Mouse (Mus musculus) megakaryocyte-erythroid progenitor cell, adult 5 weeks (primary cell): Measurements from ENCODE around the gene Pdrg1. TPM values are rescaled to one million over a fixed set of nuclear protein-coding genes. Genes with fewer than 3 reads are reported as not detected.

Experiments
- polyA plus RNA-seq: library from polyadenylated mRNA; stranded (reverse); fragments of >175 nt; gene quantifications from 2 replicates; pipeline ENCODE4 v1.2.3, GENCODE M21; 2012

Gene Pdrg1
- 63.7 and 83.7 TPM in 2 replicates for polyA plus RNA-seq

GRCm38 (mm10) chr2:153014758-153015593 is at the start of gene Pdrg1:
Pdrg1 (minus strand) TSS chr2:153015427.

GRCm38 (mm10) chr2:153031126-153032082 is 16.2 kb upstream of the Pdrg1 start, which contains the start of gene Xkr7:
Xkr7 (plus strand) TSS chr2:153031852.

GRCm38 (mm10) chr2:152962091-152962793 is 53.0 kb downstream of the Pdrg1 start, which contains the start of gene Ttll9:
Ttll9 (plus strand) TSS chr2:152962485.

Other genes with a start within 250 kb of the Pdrg1 start
- 27.4 and 31.0 TPM in 2 replicates for gene Bcl2l1, start 183.7 kb downstream of the Pdrg1 start, polyA plus RNA-seq
- 8.7 and 9.0 TPM in 2 replicates for gene Tpx2, start 167.5 kb downstream of the Pdrg1 start, polyA plus RNA-seq
- 0.03 TPM in 1 of 2 replicates, not detected in the other for gene Mylk2, start 104.1 kb downstream of the Pdrg1 start, polyA plus RNA-seq
- gene Foxs1, start 82.2 kb downstream of the Pdrg1 start, polyA plus RNA-seq, result 0.09 and 0.23 TPM in 2 replicates
- not detected in 2 replicates for gene Dusp15, start 63.7 kb downstream of the Pdrg1 start, polyA plus RNA-seq
- 0.52 and 0.81 TPM in 2 replicates for gene Ttll9, start 52.9 kb downstream of the Pdrg1 start, polyA plus RNA-seq
- gene Xkr7, start 16.4 kb upstream of the Pdrg1 start, polyA plus RNA-seq, result 0.03 and 0.09 TPM in 2 replicates
- gene Ccm2l, start 50.5 kb upstream of the Pdrg1 start, polyA plus RNA-seq, result 3.8 and 5.4 TPM in 2 replicates
- 9.8 and 12.6 TPM in 2 replicates for gene Hck, start 93.0 kb upstream of the Pdrg1 start, polyA plus RNA-seq
- gene Tm9sf4, start 145.9 kb upstream of the Pdrg1 start, polyA plus RNA-seq, result 36.2 and 36.5 TPM in 2 replicates
- gene Tspyl3, start 210.0 kb upstream of the Pdrg1 start, polyA plus RNA-seq, result 5.6 and 5.8 TPM in 2 replicates
- 17.3 and 18.7 TPM in 2 replicates for gene Plagl2, start 226.0 kb upstream of the Pdrg1 start, polyA plus RNA-seq
- 7.6 and 8.2 TPM in 2 replicates for gene Pofut1, start 226.1 kb upstream of the Pdrg1 start, polyA plus RNA-seq